Mouse (Mus musculus) midbrain, embryonic 16.5 days (tissue): Measurements from ENCODE around the gene Serpine1. TPM values are rescaled to one million over a fixed set of nuclear protein-coding genes. Genes with fewer than 3 reads are reported as not detected.

Experiments used
- ATAC-seq: fragments of 200-750 bp; cut with Nextera tagmentation; 2 replicates; pipeline ENCODE4 v1.8.0; 2017; ENCODE audit warnings: moderate TSS enrichment
- H3K27ac ChIP-seq: fragments of 300-500 bp; sonication (generic); 2 replicates; pipeline ENCODE4 v1.5.1; 2014; ENCODE audit warnings: mild to moderate bottlenecking, low read length, mixed read lengths
- H3K27me3 ChIP-seq: fragments of 300-500 bp; sonication (generic); 2 replicates; pipeline ENCODE4 v1.6.1; 2014; ENCODE audit warnings: low read depth, low read length, mixed read lengths; ENCODE audit not compliant: control insufficient read depth, insufficient read depth
- H3K36me3 ChIP-seq: fragments of 300-500 bp; sonication (generic); 2 replicates; pipeline ENCODE4 v1.6.1; 2014; ENCODE audit warnings: mild to moderate bottlenecking, low read length, moderate library complexity, mixed read lengths; ENCODE audit not compliant: control insufficient read depth, insufficient read depth
- H3K4me1 ChIP-seq: fragments of 300-500 bp; sonication (generic); 2 replicates; pipeline ENCODE4 v1.6.1; 2014; ENCODE audit warnings: mild to moderate bottlenecking, low read length, mixed read lengths; ENCODE audit not compliant: control insufficient read depth, insufficient read depth
- H3K4me2 ChIP-seq: fragments of 300-500 bp; sonication (generic); 2 replicates; pipeline ENCODE4 v1.6.1; 2014; ENCODE audit warnings: mild to moderate bottlenecking, low read length, mixed read lengths
- H3K4me3 ChIP-seq: fragments of 300-500 bp; sonication (generic); 2 replicates; pipeline ENCODE4 v1.5.1; 2014; ENCODE audit warnings: low read depth, mild to moderate bottlenecking, low read length, moderate library complexity, mixed read lengths
- H3K9ac ChIP-seq: fragments of 300-500 bp; sonication (generic); 2 replicates; pipeline ENCODE4 v1.6.1; 2014; ENCODE audit warnings: low read depth, low read length, mixed read lengths
- H3K9me3 ChIP-seq: fragments of 300-500 bp; sonication (generic); replicated peaks from 2 replicates; pipeline ENCODE4 v1.6.1; 2014; ENCODE audit warnings: mild to moderate bottlenecking, low read length, mixed read lengths; ENCODE audit not compliant: control insufficient read depth, poor library complexity, severe bottlenecking
- WGBS: fragments of 180-500 bp; shearing (Covaris S2); extraction: QIAGEN DNeasy Blood & Tissue Kit; methylation state at CpG from one replicate; pipeline ENCODE4 v1.1.7; 2014; 5-methylcytosine and 5-hydroxymethylcytosine counted together
- polyA plus RNA-seq: library from polyadenylated mRNA; unstranded; fragments of >200 nt; fragmentation: Nextera tagmentation; extraction: Ambion mirVana; gene quantifications from 2 replicates; pipeline ENCODE4 v1.2.1, GENCODE M21; 2015

Gene Serpine1
- polyA plus RNA-seq, 1 experiment from 2014 or later = 0.41 TPM

GRCm38 (mm10) chr5:137083051-137083450, 11.0 kb upstream of the Serpine1 start:
- Histone ChIP-seq H3K27ac (no peak overlapping the region), H3K9me3 (no peaks in the 10 kb centered on the region), H3K4me2 (no peak overlapping the region), H3K36me3 (no peaks in the 10 kb centered on the region), H3K4me1 (no peaks in the 10 kb centered on the region), H3K27me3 (no peaks in the 10 kb centered on the region), H3K4me3 (no peak overlapping the region), H3K9ac (no peak overlapping the region)
- 83% methylated on average over 4 of the region's 4 CpGs for WGBS
- ATAC-seq = no peak

GRCm38 (mm10) chr5:137079849-137080248, 7.8 kb upstream of the Serpine1 start:
- ATAC-seq = no peak
- no peak overlapping the region for H3K4me2 ChIP-seq
- H3K4me1 ChIP-seq = no peaks in the 10 kb centered on the region
- no peaks in the 10 kb centered on the region for H3K9me3 ChIP-seq
- no peak overlapping the region for H3K9ac ChIP-seq
- H3K27ac ChIP-seq = no peak overlapping the region
- no peaks in the 10 kb centered on the region for H3K27me3 ChIP-seq
- 69% methylated on average over 5 of the region's 5 CpGs for WGBS
- no peaks in the 10 kb centered on the region for H3K36me3 ChIP-seq
- no peak overlapping the region for H3K4me3 ChIP-seq

GRCm38 (mm10) chr5:137078616-137079015, 6.5 kb upstream of the Serpine1 start:
- Histone ChIP-seq H3K9ac (no peak overlapping the region), H3K27ac (no peak overlapping the region), H3K4me2 (no peak overlapping the region), H3K36me3 (no peaks in the 10 kb centered on the region), H3K4me1 (peaks cover 2% of the 10 kb centered on the region; the same call in 1 of the 2 replicates), H3K27me3 (no peaks in the 10 kb centered on the region), H3K4me3 (no peak overlapping the region), H3K9me3 (no peaks in the 10 kb centered on the region)
- no peak for ATAC-seq
- 65% methylated on average over 6 of the region's 6 CpGs for WGBS

DNA sequence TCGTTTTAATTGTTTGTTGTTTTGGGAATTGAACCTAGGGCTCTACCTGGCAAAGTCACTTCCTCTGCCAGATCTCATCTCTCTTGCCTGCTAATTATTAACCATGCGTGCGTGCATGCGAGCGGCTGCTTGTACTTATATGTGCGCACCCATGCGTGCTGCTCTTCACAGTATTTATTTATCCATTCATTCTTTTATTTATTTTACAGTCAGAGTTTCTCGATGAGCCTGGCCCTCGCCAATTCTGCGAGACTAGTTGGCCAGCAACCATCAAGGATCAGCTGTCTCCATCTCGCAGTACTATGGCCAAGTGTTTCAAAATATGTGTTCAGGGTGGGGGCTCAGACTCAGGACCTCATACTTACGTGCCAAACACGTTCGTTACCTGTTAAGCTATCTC, 6.0 kb upstream of the Serpine1 start:
- ATAC-seq = no peak
- 86% methylated on average over 14 of the region's 14 CpGs for WGBS

DNA sequence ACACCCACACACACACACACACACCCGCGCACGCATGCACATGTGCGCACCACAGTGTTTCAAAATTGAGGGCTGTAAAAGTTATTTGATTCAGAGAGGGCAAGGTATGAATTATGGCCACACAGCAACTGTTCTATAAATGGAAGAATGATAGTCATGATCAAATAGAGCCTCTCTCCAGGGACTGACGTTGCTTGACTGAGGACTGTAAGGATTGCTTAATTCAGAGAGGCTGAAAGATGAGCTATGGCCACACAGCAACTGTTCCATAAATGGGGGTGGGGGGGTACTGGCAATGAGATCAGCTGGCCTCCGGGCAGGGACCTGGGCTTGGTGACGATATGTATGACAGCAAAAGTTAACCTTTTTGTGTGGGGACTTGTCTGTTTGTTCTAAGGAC, 5.1 kb upstream of the Serpine1 start:
- no peak overlapping the region for H3K4me2 ChIP-seq
- no peak for ATAC-seq
- no peak overlapping the region for H3K27ac ChIP-seq

More for the DNA sequence above, 6.0 kb upstream of the Serpine1 start:
- H3K4me2 ChIP-seq = no peak overlapping the region
- H3K9ac ChIP-seq = no peak overlapping the region
- H3K4me3 ChIP-seq = no peak overlapping the region
- H3K27ac ChIP-seq = no peak overlapping the region
- H3K9me3 ChIP-seq = no peaks in the 10 kb centered on the region
- no peaks in the 10 kb centered on the region for H3K27me3 ChIP-seq
- no peaks in the 10 kb centered on the region for H3K36me3 ChIP-seq
- H3K4me1 ChIP-seq = peaks cover 2% of the 10 kb centered on the region; the same call in 1 of the 2 replicates

DNA sequence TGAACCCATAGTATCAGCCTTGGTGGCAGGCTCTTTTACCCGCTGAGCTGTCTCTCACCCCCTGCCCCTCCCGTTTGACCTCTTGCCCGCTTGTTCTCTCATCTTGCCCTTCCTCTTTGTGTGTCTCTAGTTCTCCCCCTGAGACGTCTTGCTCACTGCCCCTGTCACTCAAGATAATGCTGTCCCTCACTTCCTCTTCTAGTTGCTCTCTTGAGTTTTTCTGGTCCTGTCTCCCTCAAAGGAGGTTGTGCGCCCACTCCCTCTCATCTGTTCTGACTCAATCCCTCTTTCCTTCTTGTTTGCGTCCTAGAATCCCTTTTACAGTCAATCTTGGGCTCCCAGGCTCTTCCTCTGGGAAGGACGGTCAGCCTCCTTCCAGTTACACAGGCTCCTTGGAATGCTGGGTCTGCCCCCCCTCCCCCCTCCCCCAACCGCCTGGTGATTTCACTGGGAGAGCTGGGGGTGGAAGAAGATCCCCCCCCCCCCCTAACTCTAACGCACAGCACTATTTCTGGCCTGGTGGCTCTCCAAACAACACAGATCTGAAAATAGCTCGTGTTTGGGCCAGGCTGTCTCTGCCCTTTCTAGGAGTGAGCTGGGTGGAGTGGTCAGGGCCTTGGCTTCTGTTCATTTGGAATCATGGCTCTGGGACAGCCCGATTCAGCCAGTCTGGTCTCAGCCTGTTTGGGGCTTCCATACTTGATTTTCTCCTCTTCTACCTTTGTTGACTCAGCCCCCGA, 4.3 kb upstream of the Serpine1 start:
- no peaks in the 10 kb centered on the region for H3K9me3 ChIP-seq
- ATAC-seq = no peak
- H3K9ac ChIP-seq = no peak overlapping the region
- H3K4me3 ChIP-seq = no peak overlapping the region
- no peaks in the 10 kb centered on the region for H3K27me3 ChIP-seq
- 46% methylated on average over 11 of the region's 12 CpGs for WGBS
- H3K27ac ChIP-seq = no peak overlapping the region
- H3K36me3 ChIP-seq = no peaks in the 10 kb centered on the region
- H3K4me2 ChIP-seq = no peak overlapping the region
- peaks cover 11% of the 10 kb centered on the region; the same call in 1 of the 2 replicates for H3K4me1 ChIP-seq

More for the DNA sequence above, 5.1 kb upstream of the Serpine1 start:
- Histone ChIP-seq H3K9ac (no peak overlapping the region), H3K4me3 (no peak overlapping the region), H3K9me3 (no peaks in the 10 kb centered on the region), H3K27me3 (no peaks in the 10 kb centered on the region), H3K36me3 (no peaks in the 10 kb centered on the region), H3K4me1 (peaks cover 8% of the 10 kb centered on the region; the same call in 1 of the 2 replicates)
- WGBS = 91% methylated on average over 7 of the region's 7 CpGs

DNA sequence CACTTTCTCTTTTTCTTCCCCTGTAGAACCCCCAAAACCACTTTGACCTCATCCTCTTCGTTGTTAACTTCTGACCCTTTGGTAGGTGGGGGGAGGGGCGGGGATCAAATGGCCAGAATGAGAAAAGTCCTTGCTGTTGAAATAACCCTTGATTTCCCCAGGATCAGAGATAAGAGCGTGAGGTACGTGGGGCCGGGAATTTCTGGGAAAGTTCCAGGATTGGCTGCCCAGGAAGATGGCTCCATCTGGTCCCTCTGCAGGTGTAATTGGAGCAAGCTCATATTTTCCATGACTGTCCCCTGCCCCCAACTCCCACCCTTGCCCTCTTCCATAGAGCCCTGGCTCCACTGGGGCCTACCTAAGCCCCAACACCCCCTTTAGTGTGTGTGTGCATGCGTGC, 3.7 kb upstream of the Serpine1 start:
- Histone ChIP-seq H3K4me2 (no peak overlapping the region), H3K27ac (no peak overlapping the region), H3K4me1 (peaks cover 11% of the 10 kb centered on the region; the same call in 1 of the 2 replicates), H3K4me3 (no peak overlapping the region), H3K9ac (no peak overlapping the region), H3K36me3 (no peaks in the 10 kb centered on the region), H3K9me3 (no peaks in the 10 kb centered on the region), H3K27me3 (no peaks in the 10 kb centered on the region)
- 75% methylated on average over 6 of the region's 6 CpGs for WGBS
- ATAC-seq = no peak

DNA sequence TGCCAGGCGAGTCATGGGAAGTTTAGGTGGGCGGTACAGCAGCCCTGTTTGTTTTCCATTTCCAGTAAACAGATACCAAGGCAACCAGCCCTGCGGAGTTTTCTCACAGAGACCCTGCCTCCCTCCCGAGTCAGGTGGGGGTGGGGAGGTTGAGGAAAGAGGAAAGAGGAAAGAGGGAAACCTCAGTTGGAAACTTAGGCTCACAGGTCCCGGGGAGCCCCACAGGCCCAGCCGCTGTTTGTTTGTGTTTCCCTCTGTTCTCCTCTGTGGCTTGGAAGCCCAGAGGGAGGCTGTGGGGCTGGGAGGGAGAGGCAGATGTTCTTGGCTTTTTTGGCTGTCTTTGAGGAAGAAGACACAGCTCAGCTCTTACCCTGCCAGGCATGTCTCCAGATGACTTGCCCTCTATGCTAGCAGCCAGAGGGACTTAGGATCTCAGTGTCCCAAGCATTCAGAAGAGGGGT, 2.2 kb upstream of the Serpine1 start:
- Histone ChIP-seq H3K4me2 (no peak overlapping the region), H3K27ac (no peak overlapping the region), H3K36me3 (no peaks in the 10 kb centered on the region), H3K9me3 (no peaks in the 10 kb centered on the region), H3K4me1 (peaks cover 11% of the 10 kb centered on the region; the same call in 1 of the 2 replicates), H3K9ac (no peak overlapping the region), H3K4me3 (no peak overlapping the region), H3K27me3 (no peaks in the 10 kb centered on the region)
- WGBS = 29% methylated on average over 6 of the region's 6 CpGs
- no peak for ATAC-seq

GRCm38 (mm10) chr5:137073141-137073540, 1.1 kb upstream of the Serpine1 start:
- Histone ChIP-seq H3K9me3 (no peaks in the 10 kb centered on the region), H3K36me3 (no peaks in the 10 kb centered on the region), H3K27me3 (no peaks in the 10 kb centered on the region), H3K4me2 (no peak overlapping the region), H3K4me1 (peaks cover 11% of the 10 kb centered on the region; the same call in 1 of the 2 replicates), H3K4me3 (no peak overlapping the region), H3K27ac (no peak overlapping the region), H3K9ac (no peak overlapping the region)
- WGBS = 94% methylated on average over 8 of the region's 8 CpGs
- ATAC-seq = no peak
